Mouse (Mus musculus) B cell, adult 67 days (primary cell): Measurements from ENCODE around the gene Nyap1. TPM values are rescaled to one million over a fixed set of nuclear protein-coding genes. Genes with fewer than 3 reads are reported as not detected.

ENCODE experiments used
- total RNA-seq, 2 experiments: library from RNA; stranded (reverse); gene quantifications; 4 replicates each; pipeline ENCODE4 v1.2.4; 2023

Gene Nyap1
- under 1 TPM; 0.21 to 0.78 TPM for total RNA-seq

DNA sequence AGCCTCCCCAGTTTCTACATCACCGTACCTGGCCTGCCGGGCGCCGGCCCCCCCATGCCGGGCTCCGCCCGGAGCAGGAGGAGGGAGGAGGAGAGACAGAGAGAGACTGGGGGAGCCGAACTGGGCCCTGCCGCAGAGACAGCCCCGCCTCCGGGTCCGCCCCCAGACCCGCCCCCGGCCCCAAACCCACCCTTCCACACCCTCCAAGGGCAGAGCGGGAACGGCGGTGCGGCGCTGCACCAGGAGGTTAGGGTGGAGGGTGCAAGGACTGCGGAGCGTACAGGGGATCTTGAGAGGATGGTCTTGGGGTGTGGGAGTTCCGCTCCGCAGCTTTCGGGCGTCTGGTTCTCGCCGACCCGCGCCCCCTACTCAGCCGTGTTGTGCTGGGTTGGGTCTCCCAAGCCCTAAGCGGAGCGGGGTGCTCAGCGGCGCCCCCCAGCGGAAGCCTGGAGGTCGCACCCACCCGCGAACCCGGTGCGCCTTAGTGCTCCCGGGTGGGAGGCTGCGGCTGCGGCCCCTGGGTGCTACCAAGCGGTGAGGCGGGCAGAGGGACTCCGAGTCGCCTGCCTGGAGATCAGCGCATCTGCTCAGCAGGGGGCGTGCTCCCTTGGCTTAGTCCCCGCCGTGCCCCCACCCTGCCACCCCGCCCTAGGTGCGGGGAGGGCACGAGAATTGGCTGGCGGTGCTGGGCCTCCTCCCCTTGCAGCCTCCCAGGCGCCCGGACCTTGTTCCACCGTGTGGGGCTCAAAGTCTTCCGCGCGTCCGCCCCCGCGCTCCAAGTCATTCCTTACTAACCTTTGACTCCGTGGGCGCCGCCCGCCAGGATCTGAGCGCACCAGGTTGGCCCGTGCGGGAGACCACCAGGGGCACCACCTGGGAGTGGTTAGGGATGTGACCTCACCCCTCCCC, at the start of gene Nyap1:
Gene Nyap1, minus strand, starts transcription at position 585 of the 909 bp plus-strand sequence.

GRCm38 (mm10) chr5:137787151-137787928, 45.9 kb upstream of the Nyap1 start, which contains the start of the genes Mepce and Zcwpw1:
Gene Mepce, minus strand, starts transcription at chr5:137787655.
Gene Zcwpw1, plus strand, starts transcription at chr5:137787798.

GRCm38 (mm10) chr5:137778635-137779034, 37.2 kb upstream of the Nyap1 start, which contains the start of gene Ppp1r35:
Gene Ppp1r35, plus strand, starts transcription at chr5:137778849.

GRCm38 (mm10) chr5:137745214-137746171, 4.1 kb upstream of the Nyap1 start, which contains the start of gene Tsc22d4:
Gene Tsc22d4, plus strand, starts transcription at chr5:137745730.

GRCm38 (mm10) chr5:137684294-137685123, 56.9 kb downstream of the Nyap1 start, which contains the start of gene Agfg2:
Gene Agfg2, minus strand, starts transcription at chr5:137684726.

Other genes with a start within 250 kb of the Nyap1 start
- 10 to 100 TPM; 24.3 to 29.7 TPM for gene Pop7, start 239.1 kb downstream of the Nyap1 start, total RNA-seq
- 100 to 1,000 TPM; 123 to 130 TPM for gene Gigyf1, start 223.1 kb downstream of the Nyap1 start, total RNA-seq
- gene Epo, start 208.4 kb downstream of the Nyap1 start, total RNA-seq: not detected
- 100 to 1,000 TPM; 426 to 449 TPM for gene Gnb2, start 208.1 kb downstream of the Nyap1 start, total RNA-seq
- gene Actl6b, start 188.1 kb downstream of the Nyap1 start, total RNA-seq: not detected
- gene Tfr2, start 171.8 kb downstream of the Nyap1 start, total RNA-seq: 1 to 10 TPM in 1 of 2 experiments, not detected in 1; 1.2 TPM
- 10 to 100 TPM; 35.1 to 36.0 TPM for gene Mospd3, start 140.5 kb downstream of the Nyap1 start, total RNA-seq
- 1 to 10 TPM in 1 of 2 experiments, not detected in 1; 1.6 TPM for gene Pcolce, start 127.8 kb downstream of the Nyap1 start, total RNA-seq
- under 1 TPM in 1 of 2 experiments, not detected in 1; 0.39 TPM for gene Fbxo24, start 112.6 kb downstream of the Nyap1 start, total RNA-seq
- gene Lrch4, start 112.5 kb downstream of the Nyap1 start, total RNA-seq: 100 to 1,000 TPM; 216 to 222 TPM
- gene Gm20605, start 112.4 kb downstream of the Nyap1 start, total RNA-seq: 10 to 100 TPM; 65.4 to 76.3 TPM
- 100 to 1,000 TPM; 113 to 123 TPM for gene Sap25, start 100.3 kb downstream of the Nyap1 start, total RNA-seq
- not detected for gene Irs3, start 95.9 kb downstream of the Nyap1 start, total RNA-seq
- 10 to 100 TPM; 17.9 to 21.4 TPM for gene Agfg2, start 56.9 kb downstream of the Nyap1 start, total RNA-seq
- 100 to 1,000 TPM; 233 to 247 TPM for gene Tsc22d4, start 4.1 kb upstream of the Nyap1 start, total RNA-seq
- 10 to 100 TPM; 26.7 to 28.6 TPM for gene Ppp1r35, start 37.2 kb upstream of the Nyap1 start, total RNA-seq
- gene Mepce, start 46.0 kb upstream of the Nyap1 start, total RNA-seq: 10 to 100 TPM; 76.0 to 99.8 TPM
- 10 to 100 TPM; 21.1 to 23.3 TPM for gene Zcwpw1, start 46.2 kb upstream of the Nyap1 start, total RNA-seq
- 1 to 10 TPM; 2.1 to 2.2 TPM for gene Pilra, start 94.7 kb upstream of the Nyap1 start, total RNA-seq
- 1 to 10 TPM in 1 of 2 experiments, not detected in 1; 3.2 TPM for gene Pilrb1, start 116.5 kb upstream of the Nyap1 start, total RNA-seq
- gene Pilrb2, start 130.2 kb upstream of the Nyap1 start, total RNA-seq: 1 to 10 TPM in 1 of 2 experiments, not detected in 1; 1.1 TPM
- not detected for gene Cyp3a13, start 180.0 kb upstream of the Nyap1 start, total RNA-seq
- not detected for gene Gjc3, start 221.5 kb upstream of the Nyap1 start, total RNA-seq
- not detected for gene Azgp1, start 239.9 kb upstream of the Nyap1 start, total RNA-seq